In genomic region chr9:48768965-48769364, GRCm38 (mm10) we compare ENCODE assay signal across 23 mouse cellular contexts.
"Had no signal": no experiment of that assay in that cellular context is flagged by ENCODE, and none has a peak within 500 bp of the region (broad histone marks: within the 10 kb centered on the region; RNA-seq: fewer than 3 reads in every experiment).

No protein-coding gene starts in this region.

- ATAC-seq: intestine, embryonic 16.5 days; liver, embryonic 12.5 days; midbrain, embryonic 16.5 days had no signal

- H3K9ac ChIP-seq: limb, embryonic 13.5 days; liver, embryonic 12.5 days; liver, embryonic 15.5 days; lung, embryonic 15.5 days; stomach, embryonic 15.5 days had no signal

- H3K4me1 ChIP-seq: liver, embryonic 12.5 days; liver, embryonic 15.5 days; stomach, embryonic 15.5 days had no signal

- H3K4me2 ChIP-seq: limb, embryonic 13.5 days; liver, embryonic 12.5 days; liver, embryonic 15.5 days; lung, embryonic 15.5 days; midbrain, embryonic 11.5 days; stomach, embryonic 15.5 days had no signal

- H3K4me3 ChIP-seq: limb, embryonic 10.5 days; limb, embryonic 13.5 days; liver, embryonic 12.5 days; liver, embryonic 15.5 days; lung, embryonic 15.5 days; megakaryocyte, embryonic 14.5 days; stomach, embryonic 15.5 days had no signal

- H3K27ac ChIP-seq: limb, embryonic 10.5 days; limb, embryonic 13.5 days; liver, embryonic 12.5 days; liver, embryonic 15.5 days; lung, embryonic 15.5 days; stomach, embryonic 15.5 days had no signal

- DNase-seq: kidney, adult 18-20 months; kidney, adult 9 months; kidney, postnatal 14 days; kidney, postnatal 4 days; layer of hippocampus, adult 9-11 months; liver; lung, adult 18-20 months; lung, postnatal 10 days; lung, postnatal 36 days; right cerebral cortex, adult 18-20 months; right cerebral cortex, postnatal 14 days; right cerebral cortex, postnatal 4 days; thymus, postnatal 25 days had no signal

- H3K36me3 ChIP-seq: limb, embryonic 13.5 days; liver, embryonic 12.5 days; liver, embryonic 15.5 days; lung, embryonic 15.5 days; stomach, embryonic 15.5 days had no signal

- H3K27me3 ChIP-seq: liver, embryonic 15.5 days; lung, embryonic 15.5 days; megakaryocyte, embryonic 14.5 days; stomach, embryonic 15.5 days had no signal

- H3K9me3 ChIP-seq: limb, embryonic 10.5 days; limb, embryonic 13.5 days; liver, embryonic 12.5 days; liver, embryonic 15.5 days; lung, embryonic 15.5 days; megakaryocyte, embryonic 14.5 days; stomach, embryonic 15.5 days had no signal
